Mouse (Mus musculus): ENCODE results near the gene Pdzrn3. TPM values are rescaled to one million over a fixed set of nuclear protein-coding genes. Genes with fewer than 3 reads are reported as not detected.

Gene Pdzrn3
- total RNA-seq, 2 experiments from 2014 or later: 45.1 to 50.9 TPM

DNA sequence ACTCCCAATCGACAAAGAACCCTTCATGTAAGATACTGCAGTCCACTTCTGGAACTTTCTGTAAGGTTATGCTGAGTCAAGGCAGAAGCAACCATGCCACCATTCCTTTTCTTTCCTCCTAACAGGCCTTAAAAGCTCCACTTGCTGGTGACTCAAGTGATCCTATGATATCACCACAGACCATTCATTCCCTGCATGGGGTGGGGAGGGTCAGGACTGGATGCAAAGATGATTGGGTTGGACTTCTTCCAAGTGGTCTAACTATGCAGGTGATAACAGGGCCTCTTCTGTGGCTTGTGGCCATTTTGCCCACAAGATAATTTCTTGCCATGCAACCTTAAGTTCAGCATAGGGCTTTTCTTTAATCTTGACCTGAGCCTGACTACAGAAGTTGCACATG lies 42.0 kb downstream of the Pdzrn3 start:
- intact Hi-C loops (cut with DNase I): no loop called here
- no peak for DNase-seq (ENCODE audit: low spot score in 2 of 2)

DNA sequence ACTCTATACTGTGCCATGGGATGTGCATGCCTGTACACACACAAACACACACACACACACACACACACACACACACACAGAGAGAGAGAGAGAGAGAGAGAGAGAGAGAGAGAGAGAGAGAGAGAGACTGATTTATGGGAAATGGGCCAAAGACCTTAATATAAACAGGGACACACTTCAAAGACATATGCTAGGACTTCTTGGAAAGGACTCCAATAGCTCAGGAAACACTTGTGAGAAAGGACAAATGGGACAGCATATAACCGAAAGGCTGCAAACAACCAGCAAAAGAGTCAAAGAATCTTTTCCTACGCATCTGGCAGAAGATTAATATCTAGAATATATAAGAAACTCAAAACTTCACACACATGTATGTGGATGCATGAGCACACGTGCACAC lies 43.2 kb downstream of the Pdzrn3 start:
- no peak for DNase-seq (ENCODE audit: low spot score in 2 of 2)
- intact Hi-C loops (cut with DNase I): no loop called here

DNA sequence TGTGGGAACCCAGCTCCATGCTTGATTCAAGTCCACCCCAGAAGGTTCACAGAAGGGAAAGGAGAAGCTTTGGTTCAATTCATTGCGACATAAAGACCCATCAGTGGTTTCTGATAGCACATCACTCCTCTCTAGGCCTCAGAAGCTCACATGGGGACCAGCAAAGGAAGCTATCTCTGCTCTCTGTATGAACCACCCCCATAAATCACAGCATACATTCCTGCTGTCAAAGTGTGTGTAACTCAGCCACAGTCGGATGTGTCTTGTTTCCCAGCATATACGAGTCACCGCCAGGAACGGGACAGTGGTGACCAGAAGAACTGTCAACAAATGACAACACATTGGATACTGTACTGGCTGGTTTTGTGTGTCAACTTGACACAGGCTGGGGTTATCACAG lies 47.3 kb downstream of the Pdzrn3 start:
- intact Hi-C loops (cut with DNase I): no loop called here
- DNase-seq (ENCODE audit: low spot score in 2 of 2): no peak

- intact Hi-C loops (cut with DNase I): no loop called here
Observed at GRCm38 (mm10) chr6:101329499-101329898, 48.2 kb downstream of the Pdzrn3 start.

DNA sequence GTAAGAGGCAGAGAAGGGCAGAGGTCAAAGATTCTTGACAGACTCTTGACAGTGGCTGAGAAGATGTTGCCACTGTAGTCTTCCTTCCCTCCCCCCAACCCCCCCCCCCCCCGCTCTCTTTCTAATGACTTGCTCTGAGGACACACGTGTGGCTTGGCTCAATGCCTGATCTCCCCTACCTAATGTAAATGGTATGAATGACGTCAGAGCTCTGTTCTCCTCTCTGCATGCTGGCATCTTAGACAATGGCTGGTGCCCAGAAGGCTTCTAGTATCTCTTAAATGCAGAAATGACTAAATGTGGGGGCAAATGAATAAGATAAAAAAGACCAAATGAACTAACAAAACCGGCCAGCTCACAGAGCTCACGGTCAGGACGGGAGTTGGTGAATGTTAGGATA lies 49.2 kb downstream of the Pdzrn3 start:
- DNase-seq (ENCODE audit: low spot score in 2 of 2): no peak
- intact Hi-C loops (cut with DNase I): no loop called here

More at GRCm38 (mm10) chr6:101329499-101329898, 48.2 kb downstream of the Pdzrn3 start:
- DNase-seq (ENCODE audit: low spot score in 2 of 2): no peak

DNA sequence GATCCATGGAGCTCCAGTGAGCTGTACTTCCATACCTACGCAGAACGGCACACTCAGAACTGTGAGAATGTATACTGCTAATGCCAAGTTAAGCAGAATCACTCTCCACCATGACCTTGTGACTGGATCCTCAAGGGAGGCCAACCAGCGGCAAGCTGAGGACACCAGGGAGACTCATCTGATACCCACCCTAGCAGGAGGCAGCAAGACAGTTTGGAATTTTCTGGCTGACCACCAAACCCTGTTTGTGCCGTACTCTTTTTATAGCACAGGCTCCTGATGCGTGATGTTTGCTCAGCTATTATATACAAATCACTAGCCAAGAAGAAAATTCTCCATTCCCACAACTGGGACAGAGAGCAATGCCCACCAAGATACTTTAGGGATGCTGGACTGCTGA lies 50.0 kb downstream of the Pdzrn3 start:
- peak in 1 of 2 experiments; percentile 29 for DNase-seq (ENCODE audit: low spot score in 2 of 2)
- intact Hi-C loops (cut with DNase I): no loop called here

GRCm38 (mm10) chr6:101327196-101327595 lies 50.5 kb downstream of the Pdzrn3 start:
- no peak for DNase-seq (ENCODE audit: low spot score in 2 of 2)
- intact Hi-C loops (cut with DNase I): no loop called here

GRCm38 (mm10) chr6:101325842-101326639 lies 51.7 kb downstream of the Pdzrn3 start:
- no peak for DNase-seq (ENCODE audit: low spot score in 2 of 2)
- intact Hi-C loops (cut with DNase I): no loop called here

DNA sequence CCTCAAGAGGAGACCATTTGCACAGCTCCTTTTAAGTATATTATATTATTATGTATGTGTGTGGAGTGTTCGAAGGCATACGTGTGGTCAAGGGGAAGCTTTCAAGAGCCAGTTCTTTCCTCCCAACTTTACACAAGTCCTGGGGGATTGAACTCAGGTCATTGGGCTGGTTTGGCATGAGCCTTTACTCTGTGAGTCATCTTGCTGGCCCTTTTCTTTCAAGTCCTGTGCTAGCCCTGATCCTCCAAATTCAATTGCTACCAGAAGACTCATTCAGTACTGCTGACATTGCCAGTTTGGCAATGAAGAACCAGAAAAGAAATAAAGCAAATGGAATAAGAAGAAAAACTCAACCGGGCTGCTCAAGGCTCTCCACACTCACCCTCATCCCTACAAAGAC lies 55.1 kb downstream of the Pdzrn3 start:
- DNase-seq (ENCODE audit: low spot score in 2 of 2): no peak
- intact Hi-C loops (cut with DNase I): no loop called here

DNA sequence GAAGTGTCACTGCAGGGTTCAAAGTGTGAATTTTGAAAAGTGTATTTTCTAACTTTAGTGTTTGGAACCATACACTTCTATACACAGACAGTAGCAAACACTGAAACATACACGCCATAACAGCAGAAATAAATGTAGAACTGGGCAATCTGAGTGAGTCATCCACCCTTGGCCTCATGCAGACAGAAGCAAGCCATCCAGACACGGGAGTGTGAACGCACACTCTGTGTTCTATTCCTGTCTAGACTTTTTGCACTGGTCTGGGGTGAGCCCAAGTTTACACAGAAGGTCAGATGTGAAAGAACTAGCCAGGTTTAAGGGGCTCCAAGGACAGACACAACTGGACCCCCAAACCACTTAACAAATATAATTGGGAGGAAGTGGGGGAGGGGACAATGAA lies 57.3 kb downstream of the Pdzrn3 start:
- intact Hi-C loops (cut with DNase I): no loop called here
- DNase-seq (ENCODE audit: low spot score in 2 of 2): no peak

DNA sequence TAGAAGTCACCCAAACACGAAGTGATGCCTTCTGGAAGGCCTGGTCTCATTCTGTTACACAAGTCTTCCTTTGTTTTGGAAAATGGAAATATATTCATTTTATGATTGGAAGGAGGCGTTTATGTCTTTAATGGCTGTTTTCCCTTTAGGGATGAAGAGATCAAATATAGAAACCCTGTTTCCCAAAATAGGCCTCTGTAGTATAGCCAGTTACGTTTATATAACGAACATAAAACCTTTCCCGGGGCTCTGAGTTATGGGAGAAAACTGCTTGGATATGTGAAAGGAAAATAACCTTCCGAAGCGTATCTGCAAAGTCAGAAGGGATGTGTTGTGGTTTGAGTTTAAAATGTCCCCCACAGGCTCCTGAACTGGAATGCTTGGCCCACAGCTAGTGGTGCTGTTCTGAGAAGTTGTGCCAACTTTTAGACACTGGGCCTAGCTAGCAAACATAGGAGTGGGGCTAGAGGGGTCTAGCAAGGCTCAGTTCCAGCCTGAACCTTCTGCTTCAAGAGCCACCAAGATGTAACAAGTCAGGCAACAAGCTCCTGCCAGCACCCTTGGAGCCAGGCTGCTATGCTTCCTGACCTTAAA lies 58.2 kb downstream of the Pdzrn3 start:
- intact Hi-C loops (cut with DNase I): no loop called here
- no peak for DNase-seq (ENCODE audit: low spot score in 2 of 2)

- DNase-seq (ENCODE audit: low spot score in 2 of 2): no peak
- intact Hi-C loops (cut with DNase I): no loop called here
Observed at GRCm38 (mm10) chr6:101318530-101318929, 59.2 kb downstream of the Pdzrn3 start.

GRCm38 (mm10) chr6:101311446-101311845 lies 66.3 kb downstream of the Pdzrn3 start:
- intact Hi-C loops (cut with DNase I): no loop called here
- no peak for DNase-seq (ENCODE audit: low spot score in 2 of 2)

- intact Hi-C loops (cut with DNase I): no loop called here
- DNase-seq (ENCODE audit: low spot score in 2 of 2): peak in 1 of 2 experiments; percentile 55
Observed at GRCm38 (mm10) chr6:101310491-101310890, 67.2 kb downstream of the Pdzrn3 start.

GRCm38 (mm10) chr6:101307964-101308531 lies 69.6 kb downstream of the Pdzrn3 start:
- intact Hi-C loops (cut with DNase I): no loop called here
- DNase-seq (ENCODE audit: low spot score in 2 of 2): peak; percentile 60 to 63

GRCm38 (mm10) chr6:101306834-101307233 lies 70.9 kb downstream of the Pdzrn3 start:
- no peak for DNase-seq (ENCODE audit: low spot score in 2 of 2)

DNA sequence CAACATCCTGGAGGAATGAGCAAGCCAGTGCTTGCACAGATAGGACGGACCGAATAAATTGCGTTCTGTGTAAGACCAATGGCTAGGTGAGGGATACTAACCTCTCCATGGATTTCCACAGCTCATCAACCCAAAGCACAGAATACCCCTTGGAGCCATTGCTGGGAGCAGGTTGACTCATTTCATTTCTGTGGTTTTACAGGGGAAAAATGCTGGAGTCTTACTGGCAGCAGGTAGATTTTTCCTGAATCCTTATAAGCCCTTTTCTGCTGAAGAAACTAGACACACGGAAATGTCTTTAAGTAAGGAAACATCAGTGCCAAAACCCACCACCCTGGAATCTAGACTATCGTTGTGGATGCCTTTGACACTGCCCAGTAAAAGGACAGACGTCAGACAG lies 72.2 kb downstream of the Pdzrn3 start:
- no peak for DNase-seq (ENCODE audit: low spot score in 2 of 2)
- intact Hi-C loops (cut with DNase I): no loop called here

More at GRCm38 (mm10) chr6:101306834-101307233, 70.9 kb downstream of the Pdzrn3 start:
- intact Hi-C loops (cut with DNase I): no loop called here

DNA sequence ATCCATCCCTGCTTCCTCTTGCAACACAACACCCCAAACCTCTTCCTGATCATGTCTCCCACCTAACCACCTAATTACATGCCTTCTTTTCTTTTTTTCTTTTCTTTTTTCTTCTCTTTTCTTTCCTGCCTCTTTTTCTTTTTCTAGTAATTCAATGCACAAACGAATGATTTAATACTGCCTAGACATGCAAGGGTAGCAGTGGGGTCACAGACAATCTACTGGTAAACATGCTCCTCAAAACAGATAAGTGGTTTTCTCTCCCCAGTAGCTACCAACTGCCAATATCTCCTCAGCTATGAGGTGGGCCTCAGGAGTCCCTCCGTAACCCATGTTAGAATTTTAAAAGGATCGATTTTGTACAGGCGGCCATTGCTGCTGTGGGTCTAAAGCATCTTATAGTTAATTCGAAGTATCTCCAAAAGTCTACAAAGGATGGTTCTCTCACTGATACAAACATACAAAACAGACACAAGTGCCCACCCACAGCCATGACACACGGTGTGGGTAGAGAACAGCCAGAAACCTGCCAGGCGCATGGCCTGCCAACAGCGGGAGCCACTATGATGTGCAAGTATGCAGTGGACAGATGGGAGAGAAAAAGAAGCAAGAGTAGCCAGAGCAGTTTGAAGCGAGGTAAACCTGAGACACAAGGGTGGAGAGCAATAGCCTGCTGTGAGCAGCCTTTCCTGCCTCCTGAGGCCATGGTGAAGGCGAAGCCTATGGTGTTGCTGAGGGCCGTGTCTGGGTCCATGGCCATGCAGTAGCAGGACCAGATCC lies 73.5 kb downstream of the Pdzrn3 start:
- DNase-seq (ENCODE audit: low spot score in 2 of 2): no peak
- intact Hi-C loops (cut with DNase I): no loop called here

- DNase-seq (ENCODE audit: low spot score in 2 of 2): no peak
- intact Hi-C loops (cut with DNase I): no loop called here
Observed at GRCm38 (mm10) chr6:101303501-101303900, 74.2 kb downstream of the Pdzrn3 start.

GRCm38 (mm10) chr6:101301154-101301553 lies 76.5 kb downstream of the Pdzrn3 start:
- intact Hi-C loops (cut with DNase I): no loop called here

More at GRCm38 (mm10) chr6:101301154-101301553, 76.5 kb downstream of the Pdzrn3 start:
- no peak for DNase-seq (ENCODE audit: low spot score in 2 of 2)
